Mouse (Mus musculus) spleen, postnatal 4 days (tissue): ENCODE measurements around the gene A26c2.

ENCODE experiments used
- DNase-seq, 2 experiments: peaks; one replicate each; pipeline ENCODE4 v3.0.0; 2022; ENCODE audit warnings: low spot score in 2 of 2

Gene A26c2

GRCm38 (mm10) chr7:62823573-62823972 lies at the start of gene A26c2:
Gene A26c2, minus strand, starts transcription at chr7:62823673.
- DNase-seq, result no peak

DNA sequence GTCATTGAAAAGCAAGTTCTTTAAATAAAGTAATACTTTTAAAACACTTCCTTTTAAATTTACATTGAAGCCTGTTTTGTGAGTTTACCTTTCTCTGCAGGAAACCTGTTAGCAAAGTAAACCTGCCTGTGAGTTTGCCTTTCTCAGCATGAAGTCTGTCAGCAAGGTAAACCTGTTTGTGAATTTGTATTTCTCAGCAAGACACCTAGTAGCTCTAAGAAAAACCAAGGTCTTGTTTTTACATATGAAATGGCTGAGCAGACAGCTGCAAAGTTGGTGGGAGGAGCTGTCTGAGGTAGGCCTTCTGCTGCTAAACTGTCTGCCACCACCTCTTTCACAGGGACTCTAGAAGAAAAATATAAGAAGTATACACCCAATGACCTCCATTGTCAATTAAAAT lies 28.0 kb upstream of the A26c2 start:
- DNase-seq, result no peak
